Mouse (Mus musculus) heart, adult 2 months (tissue): Measurements from ENCODE around the gene Fzr1.

Experiments used
- CTCF ChIP-seq: fragments of 200-600 bp; IDR thresholded peaks from 2 replicates; pipeline ENCODE4 v1.8.1; 2022; ENCODE audit warnings: antibody characterized with exemption, mild to moderate bottlenecking, moderate library complexity
- POLR2A ChIP-seq: fragments of 200-500 bp; IDR thresholded peaks from 2 replicates; pipeline ENCODE4 v1.6.1; 2011; ENCODE audit warnings: mild to moderate bottlenecking, low read depth, low read length, control low read depth; ENCODE audit not compliant: insufficient read depth

- TF ChIP-seq CTCF = peak; percentile 94
- no peak for TF ChIP-seq POLR2A
Observed at GRCm38 (mm10) chr10:81395127-81395526, 16.8 kb upstream of the Fzr1 start.
